Mouse (Mus musculus): Measurements from ENCODE around the gene Slc10a6. TPM values are rescaled to one million over a fixed set of nuclear protein-coding genes. Genes with fewer than 3 reads are reported as not detected.

The Slc10a6 gene
- polyA plus RNA-seq, 1 experiment from 2014 or later: 0.20 TPM

GRCm38 (mm10) chr5:103620301-103620973 is 8.8 kb downstream of the Slc10a6 start:
- Histone ChIP-seq H3K4me1 (replicated peaks) (peaks cover 5% of the 10 kb centered on the region; the same call in 1 of the 2 replicates), H3K27me3 (replicated peaks) (no peaks in the 10 kb centered on the region), H3K36me3 (no peaks in the 10 kb centered on the region), H3K4me3 (no peak overlapping the region), H3K4me2 (no peak overlapping the region), H3K9me3 (replicated peaks) (no peaks in the 10 kb centered on the region), H3K27ac (ENCODE audit: poor library complexity, severe bottlenecking) (no peak overlapping the region), H3K9ac (no peak overlapping the region)
- ATAC-seq (ENCODE audit: insufficient number of reproducible peaks, low FRiP score): peak; percentile 33; the same call in 1 of the 2 replicates
- 39% methylated on average over 12 of the region's 12 CpGs for WGBS

DNA sequence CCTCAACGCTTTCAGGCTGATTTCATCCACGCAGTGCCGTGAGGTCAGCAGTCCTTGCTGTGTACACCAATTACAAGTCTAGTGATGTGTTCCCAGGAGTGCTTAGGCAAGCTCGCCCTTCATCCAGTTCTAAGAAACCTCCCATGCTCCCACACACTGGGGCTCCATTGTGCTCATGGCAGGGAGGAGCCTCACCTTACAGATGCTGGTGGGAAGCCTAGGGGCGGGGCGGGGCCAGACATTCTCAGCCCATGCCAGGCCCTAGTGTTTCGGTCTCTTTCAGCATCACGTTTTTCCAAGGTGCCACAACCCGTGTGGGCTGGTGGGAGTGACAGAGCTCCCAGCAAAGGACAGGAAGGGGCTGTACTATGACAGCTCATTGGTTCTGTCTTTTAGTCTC is 12.0 kb downstream of the Slc10a6 start:
- Histone ChIP-seq H3K36me3 (no peaks in the 10 kb centered on the region), H3K27me3 (replicated peaks) (no peaks in the 10 kb centered on the region), H3K4me2 (no peak overlapping the region), H3K27ac (ENCODE audit: poor library complexity, severe bottlenecking) (no peak overlapping the region), H3K9ac (no peak overlapping the region), H3K4me3 (no peak overlapping the region), H3K4me1 (replicated peaks) (peaks cover 5% of the 10 kb centered on the region; the same call in 1 of the 2 replicates), H3K9me3 (replicated peaks) (no peaks in the 10 kb centered on the region)
- WGBS: 73% methylated on average over 9 of the region's 9 CpGs
- ATAC-seq (ENCODE audit: insufficient number of reproducible peaks, low FRiP score): 0 out of 2 replicates have a peak, but pooled peaks have one; percentile 17

DNA sequence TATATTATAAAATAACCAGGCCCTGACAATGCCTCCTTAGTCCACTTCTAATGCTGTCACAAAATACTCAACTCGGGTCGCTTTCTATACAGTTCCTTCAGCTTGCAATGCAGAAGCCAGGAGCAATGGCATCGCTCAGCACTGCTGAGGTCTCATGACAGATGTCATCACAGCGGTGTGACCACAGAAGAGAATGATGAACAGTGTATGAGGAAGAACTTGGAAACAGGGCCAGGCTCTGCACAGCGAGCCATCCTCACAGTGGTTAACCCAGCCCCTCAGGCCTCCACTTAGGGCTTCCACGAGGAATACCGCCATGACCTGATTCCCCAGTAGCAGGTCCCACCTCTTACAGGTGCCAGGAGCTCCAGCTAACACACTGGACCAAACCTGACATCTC is 14.8 kb downstream of the Slc10a6 start:
- H3K36me3 ChIP-seq: no peaks in the 10 kb centered on the region
- no peaks in the 10 kb centered on the region for H3K4me1 ChIP-seq (replicated peaks)
- H3K4me3 ChIP-seq: no peak overlapping the region
- H3K4me2 ChIP-seq: no peak overlapping the region
- WGBS: 76% methylated on average over 7 of the region's 7 CpGs
- no peak overlapping the region for H3K27ac ChIP-seq (ENCODE audit: poor library complexity, severe bottlenecking)
- no peaks in the 10 kb centered on the region for H3K9me3 ChIP-seq (replicated peaks)
- no peak for ATAC-seq (ENCODE audit: insufficient number of reproducible peaks, low FRiP score)
- H3K27me3 ChIP-seq (replicated peaks): no peaks in the 10 kb centered on the region
- no peak overlapping the region for H3K9ac ChIP-seq

DNA sequence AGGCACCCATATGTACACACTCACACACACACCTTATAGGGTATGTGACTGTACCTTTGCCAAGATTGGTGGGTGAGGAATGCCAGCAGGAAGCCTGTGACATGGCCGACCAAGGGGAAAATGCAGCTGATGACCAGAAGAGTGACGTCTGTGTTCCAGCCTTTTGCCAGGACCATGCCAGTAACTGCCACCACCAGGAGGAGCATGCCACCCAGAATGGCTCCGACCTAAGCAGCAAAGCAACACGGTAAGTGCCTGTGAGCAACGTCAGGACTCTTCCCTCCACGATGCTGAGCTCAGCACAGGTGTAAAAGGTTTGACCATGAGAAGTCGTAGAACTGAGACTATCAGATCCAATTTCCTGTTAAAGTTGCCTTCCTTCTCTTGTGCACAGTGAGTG is 16.9 kb downstream of the Slc10a6 start:
- ATAC-seq (ENCODE audit: insufficient number of reproducible peaks, low FRiP score): no peak
- Histone ChIP-seq H3K27ac (ENCODE audit: poor library complexity, severe bottlenecking) (no peak overlapping the region), H3K4me1 (replicated peaks) (no peaks in the 10 kb centered on the region), H3K27me3 (replicated peaks) (no peaks in the 10 kb centered on the region), H3K9ac (no peak overlapping the region), H3K36me3 (no peaks in the 10 kb centered on the region), H3K4me3 (no peak overlapping the region), H3K9me3 (replicated peaks) (no peaks in the 10 kb centered on the region), H3K4me2 (no peak overlapping the region)
- 73% methylated on average over 7 of the region's 7 CpGs for WGBS

DNA sequence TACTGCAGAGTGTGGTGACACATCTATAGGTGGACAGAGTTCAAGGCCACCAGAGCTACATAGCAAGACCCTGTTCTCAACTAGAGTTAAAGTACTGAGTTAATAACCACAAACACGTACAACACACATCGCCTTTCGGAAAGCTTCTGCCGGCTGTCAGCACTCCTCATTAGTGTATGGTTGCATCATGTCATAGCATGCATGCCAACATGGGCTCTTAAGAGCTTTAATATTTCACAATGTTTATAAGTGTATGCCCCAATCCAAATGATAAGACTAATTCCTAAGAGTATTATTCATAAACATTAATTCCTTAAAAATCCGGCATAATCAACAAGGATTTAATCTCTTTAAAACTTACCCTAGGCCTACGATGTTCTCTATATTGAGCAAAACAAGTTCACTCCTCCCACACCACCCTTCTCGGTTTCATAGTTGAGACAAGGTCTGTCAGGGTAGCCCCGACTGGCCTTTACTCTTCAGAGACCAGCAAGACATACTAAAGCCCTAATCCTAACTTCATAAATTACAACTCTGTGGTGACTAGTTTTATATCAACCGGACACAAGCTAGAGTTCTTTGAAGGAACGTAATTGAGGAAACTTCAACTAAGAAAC is 18.2 kb downstream of the Slc10a6 start:
- Histone ChIP-seq H3K4me1 (replicated peaks) (no peaks in the 10 kb centered on the region), H3K27me3 (replicated peaks) (no peaks in the 10 kb centered on the region), H3K9me3 (replicated peaks) (0 out of 2 replicates have a peak, but pooled peaks cover 2% of the 10 kb centered on the region), H3K4me3 (no peak overlapping the region), H3K27ac (ENCODE audit: poor library complexity, severe bottlenecking) (no peak overlapping the region), H3K9ac (no peak overlapping the region), H3K4me2 (no peak overlapping the region), H3K36me3 (no peaks in the 10 kb centered on the region)
- no peak for ATAC-seq (ENCODE audit: insufficient number of reproducible peaks, low FRiP score)
- 82% methylated on average over 10 of the region's 10 CpGs for WGBS

GRCm38 (mm10) chr5:103610148-103610547 is 19.1 kb downstream of the Slc10a6 start:
- H3K27ac ChIP-seq (ENCODE audit: poor library complexity, severe bottlenecking): no peak overlapping the region
- 55% methylated on average over 5 of the region's 5 CpGs for WGBS
- no peaks in the 10 kb centered on the region for H3K36me3 ChIP-seq
- H3K27me3 ChIP-seq (replicated peaks): no peaks in the 10 kb centered on the region
- no peak overlapping the region for H3K4me2 ChIP-seq
- H3K9ac ChIP-seq: no peak overlapping the region
- H3K4me3 ChIP-seq: no peak overlapping the region
- 0 out of 2 replicates have a peak, but pooled peaks cover 2% of the 10 kb centered on the region for H3K9me3 ChIP-seq (replicated peaks)
- no peak for ATAC-seq (ENCODE audit: insufficient number of reproducible peaks, low FRiP score)
- no peaks in the 10 kb centered on the region for H3K4me1 ChIP-seq (replicated peaks)

DNA sequence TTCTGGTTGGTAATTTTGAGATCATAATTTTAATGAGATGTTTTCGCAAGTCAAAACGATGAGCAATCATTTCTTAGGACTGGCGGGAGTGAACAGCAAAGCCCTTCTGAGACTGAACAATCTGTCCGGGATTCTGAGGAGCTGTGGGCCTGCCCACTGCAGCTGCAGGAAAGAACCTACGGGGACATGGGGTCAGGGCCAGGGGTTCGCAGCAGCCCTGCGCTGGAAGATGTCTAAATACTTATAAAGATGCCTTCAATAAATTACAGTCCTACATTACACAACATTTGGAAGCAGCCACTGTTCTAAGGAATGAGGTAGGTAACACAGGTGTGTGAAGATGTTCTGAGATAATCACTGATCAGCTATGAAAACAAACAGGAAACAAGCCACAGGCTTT is 23.5 kb downstream of the Slc10a6 start:
- Histone ChIP-seq H3K9me3 (replicated peaks) (0 out of 2 replicates have a peak, but pooled peaks cover 2% of the 10 kb centered on the region), H3K36me3 (no peaks in the 10 kb centered on the region), H3K4me3 (no peak overlapping the region), H3K27me3 (replicated peaks) (no peaks in the 10 kb centered on the region), H3K9ac (no peak overlapping the region), H3K27ac (ENCODE audit: poor library complexity, severe bottlenecking) (no peak overlapping the region), H3K4me2 (no peak overlapping the region), H3K4me1 (replicated peaks) (no peaks in the 10 kb centered on the region)
- ATAC-seq (ENCODE audit: insufficient number of reproducible peaks, low FRiP score): no peak
- WGBS: 78% methylated on average over 7 of the region's 7 CpGs

DNA sequence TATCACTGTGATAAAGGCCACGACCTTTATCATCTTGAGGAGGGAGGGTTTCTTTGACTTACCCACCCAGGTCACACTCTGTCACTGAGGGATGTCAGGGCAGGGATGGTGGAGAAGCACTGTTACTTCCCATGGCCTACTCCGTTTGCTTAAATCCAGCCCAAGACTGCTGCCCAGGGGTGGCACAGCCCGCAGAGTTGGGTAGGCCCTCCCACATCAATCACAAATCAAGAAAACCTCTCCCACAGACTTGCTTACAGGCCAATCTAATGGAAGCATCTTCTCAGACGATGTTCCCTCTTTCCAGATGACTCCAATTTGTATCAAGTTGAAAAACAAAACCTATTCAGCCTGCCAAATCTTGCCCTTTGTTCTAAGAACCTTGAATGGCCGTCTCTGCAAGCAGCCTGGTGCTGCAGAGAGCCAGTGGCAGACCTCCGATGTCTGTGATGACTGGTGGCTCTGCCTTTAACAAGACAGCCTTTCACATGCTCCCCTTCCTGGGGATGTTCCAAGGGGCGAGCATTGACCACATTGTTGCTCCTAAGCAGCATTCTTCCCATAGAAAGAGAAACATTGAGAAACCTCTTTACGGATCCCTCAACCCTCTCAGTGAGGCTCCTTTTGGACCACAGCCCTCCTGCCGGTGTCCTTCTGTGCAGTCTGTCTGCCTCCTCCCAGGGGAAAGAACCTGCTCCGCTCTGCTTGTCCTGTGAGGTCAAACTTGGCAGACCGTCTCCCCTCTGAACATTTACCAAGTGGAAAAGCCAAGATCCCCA is 25.9 kb downstream of the Slc10a6 start:
- Histone ChIP-seq H3K27ac (ENCODE audit: poor library complexity, severe bottlenecking) (no peak overlapping the region), H3K36me3 (no peaks in the 10 kb centered on the region), H3K9me3 (replicated peaks) (0 out of 2 replicates have a peak, but pooled peaks cover 2% of the 10 kb centered on the region), H3K9ac (no peak overlapping the region), H3K4me2 (no peak overlapping the region), H3K4me3 (no peak overlapping the region), H3K27me3 (replicated peaks) (no peaks in the 10 kb centered on the region), H3K4me1 (replicated peaks) (peaks cover 8% of the 10 kb centered on the region)
- ATAC-seq (ENCODE audit: insufficient number of reproducible peaks, low FRiP score): no peak
- 73% methylated on average over 11 of the region's 11 CpGs for WGBS

DNA sequence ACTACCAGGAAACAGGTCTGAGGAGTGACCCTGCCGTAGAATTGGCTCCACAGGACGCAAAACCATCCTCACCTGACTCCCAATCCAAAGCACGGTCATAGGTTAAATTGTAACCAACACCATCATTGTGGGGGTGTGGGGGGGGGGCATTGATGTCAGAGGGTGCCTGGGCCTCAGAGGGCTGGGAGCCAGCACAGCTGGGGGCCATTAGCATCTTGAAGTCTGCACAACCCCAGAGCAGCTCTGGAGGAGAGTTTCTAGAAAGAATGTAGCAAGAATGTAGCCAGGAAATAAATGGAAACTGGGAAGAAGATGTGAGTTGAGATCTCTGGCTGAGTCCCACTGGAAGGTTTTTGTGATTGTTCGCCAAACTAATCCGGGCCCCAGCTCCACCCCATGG is 30.3 kb downstream of the Slc10a6 start:
- peaks cover 3% of the 10 kb centered on the region; the same call in 1 of the 2 replicates for H3K36me3 ChIP-seq
- no peak overlapping the region for H3K9ac ChIP-seq
- H3K4me1 ChIP-seq (replicated peaks): peaks cover 33% of the 10 kb centered on the region
- H3K4me3 ChIP-seq: no peak overlapping the region
- peak overlapping the region; percentile 35; the same call in 1 of the 2 replicates for H3K27ac ChIP-seq (ENCODE audit: poor library complexity, severe bottlenecking)
- 80% methylated on average over 5 of the region's 5 CpGs for WGBS
- no peak for ATAC-seq (ENCODE audit: insufficient number of reproducible peaks, low FRiP score)
- no peaks in the 10 kb centered on the region for H3K9me3 ChIP-seq (replicated peaks)
- H3K4me2 ChIP-seq: no peak overlapping the region
- no peaks in the 10 kb centered on the region for H3K27me3 ChIP-seq (replicated peaks)

DNA sequence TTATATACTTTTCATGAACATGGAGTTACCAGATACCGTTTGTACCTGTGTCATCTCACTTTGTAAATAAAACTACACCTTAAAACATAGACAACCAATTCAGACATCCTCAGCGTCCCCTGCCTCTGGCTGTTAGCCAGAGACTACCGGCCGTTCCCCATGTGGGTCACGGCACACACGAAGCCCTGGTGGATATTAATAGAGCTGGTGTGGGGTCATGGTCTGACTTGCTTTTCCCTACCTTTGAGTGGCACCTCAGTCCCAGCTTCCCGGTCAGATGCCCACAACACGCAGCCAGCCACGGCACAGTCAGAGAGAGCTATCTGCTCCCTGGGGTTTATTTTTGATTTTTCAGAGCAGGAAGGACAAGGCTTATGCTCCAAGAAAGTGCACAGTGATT is 30.9 kb downstream of the Slc10a6 start:
- no peak overlapping the region for H3K9ac ChIP-seq
- no peaks in the 10 kb centered on the region for H3K9me3 ChIP-seq (replicated peaks)
- peaks cover 33% of the 10 kb centered on the region for H3K4me1 ChIP-seq (replicated peaks)
- 61% methylated on average over 9 of the region's 9 CpGs for WGBS
- no peak overlapping the region for H3K4me2 ChIP-seq
- H3K4me3 ChIP-seq: no peak overlapping the region
- no peaks in the 10 kb centered on the region for H3K27me3 ChIP-seq (replicated peaks)
- peaks cover 6% of the 10 kb centered on the region; the same call in 1 of the 2 replicates for H3K36me3 ChIP-seq
- H3K27ac ChIP-seq (ENCODE audit: poor library complexity, severe bottlenecking): peak overlapping the region; percentile 35; the same call in 1 of the 2 replicates
- ATAC-seq (ENCODE audit: insufficient number of reproducible peaks, low FRiP score): no peak

DNA sequence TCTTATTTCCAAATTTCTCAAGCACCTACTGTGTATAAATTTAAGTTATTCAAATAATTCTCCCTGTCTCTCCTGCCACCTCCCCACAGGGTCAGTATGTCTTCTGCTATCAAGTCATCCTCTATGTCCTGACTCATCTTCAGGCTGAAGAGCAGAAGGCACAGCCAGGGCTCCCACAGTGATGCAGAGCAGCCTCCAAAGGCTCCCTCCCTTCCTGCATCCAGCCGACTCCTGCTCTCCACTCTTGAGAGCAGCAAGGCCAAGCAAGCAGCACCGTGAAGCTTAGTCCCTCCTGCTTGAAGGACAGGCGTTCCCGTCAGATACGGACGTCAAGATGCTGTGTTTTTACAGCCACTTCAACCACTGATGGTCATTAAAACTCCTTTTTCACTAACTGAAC is 31.6 kb downstream of the Slc10a6 start:
- no peak overlapping the region for H3K27ac ChIP-seq (ENCODE audit: poor library complexity, severe bottlenecking)
- H3K36me3 ChIP-seq: peaks cover 6% of the 10 kb centered on the region; the same call in 1 of the 2 replicates
- H3K4me1 ChIP-seq (replicated peaks): peaks cover 33% of the 10 kb centered on the region
- no peak for ATAC-seq (ENCODE audit: insufficient number of reproducible peaks, low FRiP score)
- 64% methylated on average over 6 of the region's 6 CpGs for WGBS
- H3K27me3 ChIP-seq (replicated peaks): no peaks in the 10 kb centered on the region
- H3K4me2 ChIP-seq: no peak overlapping the region
- no peak overlapping the region for H3K4me3 ChIP-seq
- no peak overlapping the region for H3K9ac ChIP-seq
- no peaks in the 10 kb centered on the region for H3K9me3 ChIP-seq (replicated peaks)
